Mouse (Mus musculus) cerebellum, adult 9-11 months (tissue): ENCODE measurements around the gene Spats2l.

ENCODE experiments used
- DNase-seq: peaks from one replicate; pipeline ENCODE4 v3.0.0; 2022

Gene Spats2l

GRCm38 (mm10) chr1:57991277-57991676 lies 217.3 kb downstream of the Spats2l start:
- no peak for DNase-seq

GRCm38 (mm10) chr1:57995432-57996132 lies 221.6 kb downstream of the Spats2l start, which contains the start of gene Sgo2a:
Sgo2a (plus strand) TSS chr1:57995971.
- peak; percentile 91 for DNase-seq

GRCm38 (mm10) chr1:57996133-57996615 lies 222.2 kb downstream of the Spats2l start:
- DNase-seq: no peak
